Mouse (Mus musculus) heart, embryonic 15.5 days (tissue): ENCODE data around the gene Tepp. TPM values are rescaled to one million over a fixed set of nuclear protein-coding genes. Genes with fewer than 3 reads are reported as not detected.

Experiments used
- ATAC-seq: fragments of 200-750 bp; cut with Nextera tagmentation; replicated peaks from 2 replicates; pipeline ENCODE4 v1.8.0; 2017; ENCODE audit warnings: low read depth, moderate TSS enrichment; ENCODE audit not compliant: insufficient number of reproducible peaks, insufficient read depth, low FRiP score
- H3K27ac ChIP-seq: fragments of 300-500 bp; sonication (generic); 2 replicates; pipeline ENCODE4 v1.5.1; 2015; ENCODE audit warnings: mild to moderate bottlenecking, inconsistent platforms
- H3K27me3 ChIP-seq: fragments of 300-500 bp; sonication (generic); 2 replicates; pipeline ENCODE4 v1.6.1; 2015; ENCODE audit warnings: inconsistent platforms
- H3K36me3 ChIP-seq: fragments of 300-500 bp; sonication (generic); 2 replicates; pipeline ENCODE4 v1.6.1; 2015; ENCODE audit warnings: mild to moderate bottlenecking, inconsistent platforms
- H3K4me1 ChIP-seq: fragments of 300-500 bp; sonication (generic); replicated peaks from 2 replicates; pipeline ENCODE4 v1.6.1; 2015; ENCODE audit warnings: inconsistent platforms
- H3K4me2 ChIP-seq: fragments of 300-500 bp; sonication (generic); 2 replicates; pipeline ENCODE4 v1.6.1; 2015; ENCODE audit warnings: inconsistent platforms, mild to moderate bottlenecking, moderate library complexity
- H3K4me3 ChIP-seq: fragments of 300-500 bp; sonication (generic); 2 replicates; pipeline ENCODE4 v1.5.1; 2015; ENCODE audit warnings: mild to moderate bottlenecking, inconsistent platforms
- H3K9ac ChIP-seq: fragments of 300-500 bp; sonication (generic); 2 replicates; pipeline ENCODE4 v1.6.1; 2015; ENCODE audit warnings: mild to moderate bottlenecking, inconsistent platforms
- H3K9me3 ChIP-seq: fragments of 300-500 bp; sonication (generic); replicated peaks from 2 replicates; pipeline ENCODE4 v1.6.1; 2016; ENCODE audit warnings: inconsistent platforms
- WGBS: fragments of 180-500 bp; shearing (Covaris S2); methylation state at CpG from one replicate; pipeline ENCODE4 v1.1.7; 2015; ENCODE audit warnings: mixed read lengths; 5-methylcytosine and 5-hydroxymethylcytosine counted together
- polyA plus RNA-seq: library from polyadenylated mRNA; unstranded; fragments of >200 nt; fragmentation: Nextera tagmentation; extraction: Ambion mirVana; gene quantifications from 2 replicates; pipeline ENCODE4 v1.2.1, GENCODE M21; 2015

Tepp gene
- polyA plus RNA-seq, 1 experiment from 2014 or later: 0.29 TPM

DNA sequence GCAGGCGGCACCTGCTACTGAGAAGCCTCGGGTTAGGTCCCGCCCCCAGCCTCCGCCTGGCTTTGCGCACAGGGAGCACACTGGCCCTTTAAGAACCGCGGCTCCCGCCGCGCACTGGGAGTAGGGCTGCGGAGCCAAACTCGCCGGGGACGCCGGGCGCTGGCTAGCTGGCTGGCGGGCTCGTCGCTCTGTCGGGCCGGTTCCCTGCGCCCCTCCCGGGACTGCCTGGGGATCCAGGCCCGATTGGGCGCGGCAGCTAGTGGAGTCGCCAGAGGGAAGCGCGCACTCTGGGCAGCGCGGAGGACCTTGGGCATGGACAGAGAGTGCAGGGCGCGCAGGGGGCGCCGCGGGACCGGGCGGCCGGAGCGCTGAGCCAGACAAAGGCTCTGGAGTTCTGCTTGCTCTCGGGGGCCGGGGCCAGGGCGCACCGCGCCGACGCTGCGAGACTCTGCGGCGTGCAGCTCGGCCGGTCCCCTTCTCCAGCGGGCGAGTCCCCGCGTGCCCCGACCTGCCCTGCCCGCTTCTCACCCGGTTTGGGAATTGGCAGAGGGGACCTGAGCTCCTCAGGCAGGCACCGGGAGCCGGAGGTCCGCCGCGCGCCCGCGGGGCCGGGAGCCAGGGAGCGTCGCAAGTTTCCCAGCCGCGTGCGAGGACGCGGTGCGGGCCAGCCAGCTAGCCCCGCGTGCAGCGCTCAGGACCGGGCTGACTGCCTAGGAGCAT lies 41.9 kb downstream of the Tepp start, which contains the start of gene Mmp15:
TSS of gene Mmp15 (plus strand) at position 118 of the 720 bp plus-strand sequence.
- peak within 1 kb of the TSS; percentile 97 for H3K9ac ChIP-seq
- H3K4me3 ChIP-seq: peak within 1 kb of the TSS; percentile 90
- H3K9me3 ChIP-seq: no peaks in the 10 kb centered on the region
- H3K27ac ChIP-seq: peak within 1 kb of the TSS; percentile 97
- peak within 1 kb of the TSS; percentile 89 for H3K4me2 ChIP-seq
- no peaks in the 10 kb centered on the region for H3K27me3 ChIP-seq
- H3K4me1 ChIP-seq: peaks cover 72% of the 10 kb centered on the region
- under 1% methylated on average over 80 of the region's 80 CpGs for WGBS
- peak; percentile 75 for ATAC-seq
- H3K36me3 ChIP-seq: no peaks in the 10 kb centered on the region

DNA sequence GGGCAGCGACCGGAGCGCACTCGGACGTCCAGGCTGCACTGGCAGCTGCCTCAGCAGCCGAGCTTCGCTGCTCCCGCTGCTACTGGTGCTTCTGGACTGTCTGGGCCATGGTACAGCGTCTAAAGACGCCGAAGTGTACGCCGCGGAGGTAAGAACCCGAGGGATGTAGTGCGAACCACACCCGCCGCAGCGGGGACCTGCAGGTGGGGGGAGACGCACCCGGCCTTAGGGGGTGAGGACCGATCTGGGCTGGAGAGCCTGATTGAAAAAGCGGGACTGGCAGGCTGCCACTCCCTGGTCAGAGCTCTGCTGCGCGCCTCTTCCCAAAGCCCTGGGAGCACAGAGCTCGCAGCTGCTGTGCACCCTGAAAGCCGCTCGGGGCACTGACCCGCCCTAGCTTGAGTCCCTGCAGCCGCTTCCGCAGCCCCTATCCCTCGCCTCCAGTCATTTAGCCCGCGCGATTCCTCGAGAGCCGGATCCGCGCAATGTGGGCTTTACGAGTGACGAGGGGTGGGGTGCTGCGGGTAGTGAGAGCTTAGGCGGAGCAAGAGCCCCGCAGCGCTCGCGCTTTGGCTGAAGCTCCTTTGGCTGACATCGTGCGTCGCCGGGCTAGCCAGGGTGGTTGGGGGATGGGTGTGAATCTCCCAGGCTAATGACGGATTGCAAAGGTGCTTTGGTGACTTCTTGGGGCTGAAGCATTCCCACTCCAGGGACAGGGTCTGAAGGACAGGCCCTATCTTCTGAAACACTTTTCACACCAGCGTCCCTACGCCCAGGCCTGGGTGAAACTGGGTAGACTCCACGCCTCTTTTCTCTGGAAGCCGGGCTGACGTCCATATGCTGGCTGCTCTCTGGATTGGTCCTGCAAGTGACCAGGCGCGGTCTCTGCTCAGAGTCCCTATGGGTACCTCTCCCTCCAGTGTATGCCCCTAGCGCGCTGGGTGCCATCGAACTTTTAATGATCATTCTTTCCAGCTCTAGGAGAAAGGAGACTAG lies 42.8 kb downstream of the Tepp start:
- H3K27ac ChIP-seq: peak overlapping the region; percentile 97
- H3K27me3 ChIP-seq: no peaks in the 10 kb centered on the region
- no peaks in the 10 kb centered on the region for H3K9me3 ChIP-seq
- ATAC-seq: peak; percentile 36
- no peaks in the 10 kb centered on the region for H3K36me3 ChIP-seq
- peaks cover 77% of the 10 kb centered on the region for H3K4me1 ChIP-seq
- WGBS: 2% methylated on average over 62 of the region's 62 CpGs
- peak overlapping the region; percentile 90 for H3K4me3 ChIP-seq
- H3K4me2 ChIP-seq: peak overlapping the region; percentile 89
- H3K9ac ChIP-seq: peak overlapping the region; percentile 97

DNA sequence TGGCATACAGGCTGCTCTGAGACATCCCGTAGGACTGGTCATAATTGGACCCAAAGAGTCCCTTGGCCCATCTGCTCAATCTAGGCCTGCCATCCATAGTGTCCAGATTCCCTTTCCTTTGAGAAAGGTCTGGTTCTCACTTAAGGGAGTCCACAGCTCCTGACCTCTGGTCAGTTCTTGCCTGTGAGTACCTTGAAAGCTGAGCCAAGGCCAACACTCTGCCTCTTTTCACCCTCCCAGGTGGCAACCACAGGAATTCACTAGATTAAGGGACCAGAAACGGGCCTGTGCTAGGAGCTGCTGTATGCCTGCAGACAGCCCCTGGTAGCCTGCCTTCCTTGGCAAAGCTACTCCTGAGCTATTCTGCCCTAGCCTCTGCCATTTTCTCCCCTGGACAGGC lies 44.2 kb downstream of the Tepp start:
- ATAC-seq: no peak
- peaks cover 77% of the 10 kb centered on the region for H3K4me1 ChIP-seq
- no peaks in the 10 kb centered on the region for H3K9me3 ChIP-seq
- H3K27me3 ChIP-seq: no peaks in the 10 kb centered on the region
- H3K4me3 ChIP-seq: peak overlapping the region; percentile 90
- peak overlapping the region; percentile 89 for H3K4me2 ChIP-seq
- H3K9ac ChIP-seq: peak overlapping the region; percentile 97
- no peaks in the 10 kb centered on the region for H3K36me3 ChIP-seq
- H3K27ac ChIP-seq: peak overlapping the region; percentile 97
- 60% methylated on average over 2 of the region's 2 CpGs for WGBS

DNA sequence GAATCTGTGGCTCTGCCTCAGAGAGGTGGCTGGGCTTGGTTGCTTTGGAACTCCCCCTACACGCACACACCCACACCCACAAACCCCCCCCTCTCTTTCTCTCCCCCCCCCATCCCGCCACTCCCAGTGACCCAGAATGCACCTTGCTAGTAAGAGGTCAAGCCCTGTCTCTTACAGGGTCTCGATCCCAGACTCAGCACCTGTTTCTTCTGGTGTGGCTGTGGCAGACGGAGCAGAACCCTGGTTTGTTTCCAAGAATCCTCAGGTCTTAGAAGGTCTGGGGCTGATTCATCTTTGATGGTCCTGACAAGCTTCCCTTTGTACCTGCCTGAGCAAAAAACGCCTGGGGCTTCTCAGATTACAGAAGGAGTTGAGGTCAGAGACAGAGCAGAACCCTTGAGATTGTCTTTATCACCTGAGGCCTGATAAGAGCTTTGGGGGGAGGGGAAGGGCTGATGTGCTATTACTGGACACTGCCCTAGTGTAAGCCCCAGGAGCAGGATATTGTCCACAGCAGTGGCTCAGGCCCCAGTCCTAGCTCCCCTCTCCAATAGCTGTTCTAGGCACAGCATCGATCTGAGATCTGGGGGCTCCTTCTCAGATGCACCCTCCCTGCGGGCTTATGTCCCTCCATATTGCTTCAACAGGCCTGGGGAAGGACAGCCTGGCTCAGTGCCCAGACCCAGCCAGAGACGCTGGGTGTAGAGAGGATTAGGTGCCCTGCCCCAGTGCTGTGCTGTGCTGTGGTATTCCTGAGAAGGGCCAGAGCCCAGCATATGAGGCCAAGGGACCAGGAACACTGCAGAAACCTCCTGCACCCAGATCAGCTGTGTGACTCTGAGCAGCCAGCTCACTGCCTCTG lies 48.4 kb downstream of the Tepp start:
- Histone ChIP-seq H3K9me3 (no peaks in the 10 kb centered on the region), H3K4me2 (peak overlapping the region; percentile 51), H3K36me3 (no peaks in the 10 kb centered on the region), H3K4me1 (peaks cover 93% of the 10 kb centered on the region), H3K9ac (peak overlapping the region; percentile 34; the same call in 1 of the 2 replicates), H3K27me3 (no peaks in the 10 kb centered on the region), H3K27ac (peak overlapping the region; percentile 92), H3K4me3 (no peak overlapping the region)
- peak; percentile 40; the same call in 1 of the 2 replicates for ATAC-seq
- WGBS: 12% methylated on average over 8 of the region's 8 CpGs

DNA sequence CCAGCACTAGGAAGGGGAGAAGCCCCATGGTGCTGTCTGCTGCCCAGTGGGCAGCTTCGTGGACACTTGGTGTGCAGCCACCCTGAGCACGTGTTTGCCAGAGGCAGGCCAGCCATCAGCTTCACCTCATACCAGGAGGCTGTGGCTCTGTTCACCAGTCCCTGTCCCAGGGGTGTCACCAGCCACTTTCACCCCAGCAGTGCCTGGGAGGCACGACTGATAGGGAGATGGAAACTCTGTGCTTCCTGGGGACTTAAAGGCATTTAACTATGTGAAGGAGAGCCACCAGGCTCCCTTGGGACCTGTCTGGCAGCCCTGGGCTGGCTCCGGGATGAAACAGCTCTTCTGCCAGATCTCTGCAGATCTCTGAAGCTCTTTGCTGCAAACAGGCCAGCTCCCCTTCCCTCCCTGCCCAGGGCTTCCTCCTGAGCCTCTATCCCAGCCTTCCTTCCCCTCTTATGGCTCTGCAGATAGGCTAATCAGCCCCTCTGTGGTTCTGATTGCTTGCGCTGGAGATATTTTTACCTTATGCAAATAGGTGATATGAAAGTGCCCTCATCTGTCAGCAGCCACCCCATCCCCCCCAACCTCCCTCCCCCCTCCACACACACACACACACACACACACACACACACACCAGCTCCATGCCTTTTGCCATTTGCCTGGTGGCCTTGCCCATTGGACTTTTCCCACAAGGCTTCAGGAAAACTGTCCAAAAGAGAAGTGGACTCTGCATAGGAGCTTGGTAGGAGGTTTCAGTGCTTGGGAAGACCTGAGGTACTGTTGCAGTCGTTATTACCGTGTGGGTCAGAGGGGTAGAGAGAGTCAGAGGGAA lies 50.0 kb downstream of the Tepp start:
- peak; percentile 70 for ATAC-seq
- Histone ChIP-seq H3K9me3 (no peaks in the 10 kb centered on the region), H3K36me3 (no peaks in the 10 kb centered on the region), H3K27ac (peak overlapping the region; percentile 92), H3K27me3 (no peaks in the 10 kb centered on the region), H3K9ac (peak overlapping the region; percentile 50), H3K4me1 (peaks cover 85% of the 10 kb centered on the region), H3K4me3 (peak overlapping the region; percentile 4; the same call in 1 of the 2 replicates), H3K4me2 (peak overlapping the region; percentile 51)
- 9% methylated on average over 7 of the region's 7 CpGs for WGBS

DNA sequence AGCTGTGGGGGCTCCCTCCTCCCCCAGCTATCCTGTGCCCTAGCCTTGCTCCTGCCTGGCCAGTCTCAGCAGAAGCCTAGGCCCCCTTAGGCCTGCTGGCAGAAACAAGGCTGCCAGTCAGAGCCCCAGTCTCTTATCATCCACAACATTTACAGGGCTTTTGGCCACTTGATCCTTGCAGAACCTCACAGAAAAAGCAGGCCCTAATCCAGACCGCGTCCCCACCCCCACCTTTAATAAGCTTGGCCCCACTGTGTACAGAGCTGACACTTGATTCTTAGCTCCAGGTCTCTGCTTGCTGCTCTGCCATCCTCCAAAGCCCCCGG lies 50.6 kb downstream of the Tepp start:
- Histone ChIP-seq H3K27ac (peak overlapping the region; percentile 92), H3K9ac (peak overlapping the region; percentile 50), H3K27me3 (no peaks in the 10 kb centered on the region), H3K4me1 (peaks cover 83% of the 10 kb centered on the region), H3K36me3 (no peaks in the 10 kb centered on the region), H3K4me3 (no peak overlapping the region), H3K9me3 (no peaks in the 10 kb centered on the region), H3K4me2 (peak overlapping the region; percentile 51)
- ATAC-seq: no peak
- 44% methylated on average over 3 of the region's 3 CpGs for WGBS

DNA sequence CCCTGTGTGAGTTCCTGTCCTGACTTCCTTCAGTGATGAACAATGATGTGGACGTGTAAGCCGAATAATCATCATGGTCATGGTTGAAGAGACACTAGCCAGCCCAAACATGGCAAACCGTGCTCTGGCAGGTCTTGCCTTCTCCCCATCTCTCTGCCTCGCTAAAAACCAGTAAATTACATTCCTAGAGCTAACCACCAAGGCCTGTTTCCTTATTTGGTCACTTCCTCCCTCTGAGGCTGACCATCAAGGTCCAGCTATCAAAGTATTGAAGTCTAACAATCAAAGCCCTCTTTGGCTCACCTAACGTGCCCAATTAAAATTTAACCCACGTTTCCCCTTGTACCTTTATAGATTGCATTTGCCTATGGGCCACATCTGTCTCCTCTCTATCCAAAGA lies 51.9 kb downstream of the Tepp start:
- no peak overlapping the region for H3K4me2 ChIP-seq
- no peaks in the 10 kb centered on the region for H3K27me3 ChIP-seq
- 44% methylated on average over 6 of the region's 6 CpGs for WGBS
- H3K4me1 ChIP-seq: peaks cover 79% of the 10 kb centered on the region
- no peaks in the 10 kb centered on the region for H3K9me3 ChIP-seq
- H3K27ac ChIP-seq: peak overlapping the region; percentile 92
- no peak overlapping the region for H3K9ac ChIP-seq
- no peak for ATAC-seq
- H3K36me3 ChIP-seq: peaks cover 6% of the 10 kb centered on the region; the same call in 1 of the 2 replicates
- no peak overlapping the region for H3K4me3 ChIP-seq

DNA sequence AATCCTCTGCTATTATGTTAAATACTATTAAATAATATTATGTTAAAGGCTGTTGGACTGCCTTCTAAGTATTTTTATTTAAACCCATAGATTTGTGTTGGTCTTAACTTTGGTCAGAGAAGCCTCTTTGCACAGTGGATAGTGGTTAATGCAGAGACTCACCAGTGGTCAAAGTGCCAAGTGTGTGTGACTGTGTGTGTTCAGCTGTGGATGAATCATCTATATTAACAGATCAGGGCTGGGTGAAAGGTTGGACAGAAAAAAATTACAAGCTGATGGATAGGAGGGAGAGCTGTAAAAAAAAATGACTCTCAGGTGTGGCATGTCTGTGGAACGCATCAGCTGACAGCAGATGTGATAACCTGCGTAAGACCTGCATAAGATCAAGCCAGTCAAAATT lies 53.5 kb downstream of the Tepp start:
- no peaks in the 10 kb centered on the region for H3K27me3 ChIP-seq
- ATAC-seq: no peak
- H3K9ac ChIP-seq: no peak overlapping the region
- 87% methylated on average over 2 of the region's 2 CpGs for WGBS
- no peaks in the 10 kb centered on the region for H3K9me3 ChIP-seq
- H3K4me1 ChIP-seq: peaks cover 63% of the 10 kb centered on the region
- no peak overlapping the region for H3K27ac ChIP-seq
- H3K4me2 ChIP-seq: no peak overlapping the region
- peaks cover 18% of the 10 kb centered on the region for H3K36me3 ChIP-seq
- no peak overlapping the region for H3K4me3 ChIP-seq

DNA sequence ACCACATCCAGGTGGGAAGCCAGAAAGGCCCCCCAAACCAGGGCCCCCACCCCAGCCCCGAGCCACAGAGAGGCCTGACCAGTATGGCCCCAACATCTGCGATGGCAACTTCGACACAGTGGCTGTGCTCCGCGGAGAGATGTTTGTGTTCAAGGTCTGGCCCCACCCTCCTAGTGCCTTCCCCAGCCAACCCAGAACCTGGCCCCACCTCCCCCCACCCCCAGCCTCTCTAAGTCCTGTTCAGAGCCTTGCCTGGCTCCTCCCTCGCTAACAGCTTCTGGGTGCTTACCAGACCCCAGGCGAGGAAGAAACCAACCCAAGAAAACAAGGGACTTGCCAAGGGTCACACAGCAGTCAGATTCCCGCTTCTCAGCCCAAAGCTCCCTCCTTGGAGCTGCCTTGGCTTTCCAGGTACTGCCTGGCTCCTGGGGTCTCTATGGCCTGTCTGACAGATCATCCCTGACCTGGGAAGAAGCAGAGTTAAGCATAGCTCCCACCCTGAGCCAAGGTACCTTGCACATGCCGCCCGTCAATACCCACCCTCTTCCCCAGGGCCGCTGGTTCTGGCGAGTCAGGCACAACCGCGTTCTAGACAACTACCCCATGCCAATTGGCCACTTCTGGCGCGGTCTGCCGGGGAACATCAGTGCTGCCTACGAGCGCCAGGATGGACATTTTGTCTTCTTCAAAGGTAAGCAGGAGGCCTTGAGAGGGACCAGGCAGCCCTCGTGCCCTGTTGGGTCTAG lies 59.4 kb downstream of the Tepp start:
- peak overlapping the region; percentile 23; the same call in 1 of the 2 replicates for H3K4me2 ChIP-seq
- H3K27me3 ChIP-seq: no peaks in the 10 kb centered on the region
- ATAC-seq: no peak; the same call in 1 of the 2 replicates
- no peaks in the 10 kb centered on the region for H3K9me3 ChIP-seq
- WGBS: 51% methylated on average over 20 of the region's 20 CpGs
- no peak overlapping the region for H3K9ac ChIP-seq
- H3K36me3 ChIP-seq: peaks cover 59% of the 10 kb centered on the region
- H3K27ac ChIP-seq: 0 out of 2 replicates have a peak overlapping the region, but pooled peaks have one; percentile 4
- peaks cover 55% of the 10 kb centered on the region for H3K4me1 ChIP-seq
- H3K4me3 ChIP-seq: no peak overlapping the region; the same call in 1 of the 2 replicates
